Mouse (Mus musculus): ENCODE data around the gene Gli1. TPM values are rescaled to one million over a fixed set of nuclear protein-coding genes. Genes with fewer than 3 reads are reported as not detected.

Gli1 gene
- polyA plus RNA-seq, 1 experiment from 2014 or later: 9.2 TPM

DNA sequence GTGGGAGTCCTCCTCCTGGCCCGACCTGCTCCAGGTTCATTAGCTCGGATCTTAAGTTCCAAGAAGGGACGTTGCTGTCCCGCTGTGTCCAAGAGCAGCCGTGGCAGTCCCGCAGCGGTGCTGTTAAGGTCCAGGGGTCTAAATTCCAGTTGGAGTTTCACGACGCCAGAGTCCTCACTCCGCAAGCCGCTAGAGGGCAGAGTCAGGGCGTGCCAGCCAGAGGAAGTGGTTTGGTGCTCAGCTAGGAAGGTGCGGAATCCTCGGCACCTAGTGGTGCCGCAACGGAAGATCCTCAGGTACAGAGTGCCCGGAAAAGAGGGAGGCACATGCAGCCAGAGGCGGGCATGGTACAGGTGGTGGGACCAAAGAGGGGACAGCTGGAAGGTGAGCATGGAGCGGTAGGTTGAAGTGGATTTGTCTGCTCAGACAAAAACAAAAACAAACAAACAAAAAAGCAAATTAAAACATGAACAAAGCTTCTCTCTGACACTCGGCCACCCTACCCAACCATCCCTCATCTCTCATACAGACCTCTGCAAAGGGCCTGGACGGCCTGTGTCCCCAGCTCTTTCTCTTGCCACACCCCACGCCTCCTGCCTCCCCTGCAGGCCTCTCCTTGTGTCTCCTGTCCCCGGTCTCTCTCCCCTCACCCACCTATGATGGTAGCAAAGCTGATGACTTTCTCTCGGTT, 9.0 kb upstream of the Gli1 start:
- 12% methylated on average over 24 of the region's 24 CpGs for WGBS
- no peak overlapping the region for H3K27ac ChIP-seq (ENCODE audit: low read depth, low read length)
- H3K4me1 ChIP-seq (ENCODE audit: control insufficient read depth, insufficient read depth, low read length): 0 out of 2 replicates have a peak, but pooled peaks cover 3% of the 10 kb centered on the region
- no peaks in the 10 kb centered on the region for H3K36me3 ChIP-seq (ENCODE audit: control insufficient read depth, insufficient read depth, low read length)
- peak; percentile 82 for ATAC-seq (ENCODE audit: low FRiP score, low TSS enrichment)
- peak overlapping the region; percentile 35 for H3K9ac ChIP-seq (ENCODE audit: low read depth, low read length)
- no peaks in the 10 kb centered on the region for H3K27me3 ChIP-seq (ENCODE audit: control insufficient read depth, insufficient read depth, low read length)
- H3K9me3 ChIP-seq (ENCODE audit: control insufficient read depth, low read length): no peaks in the 10 kb centered on the region
- peak overlapping the region; percentile 40 for H3K4me2 ChIP-seq (replicated peaks; ENCODE audit: low read depth, low read length)
- peak overlapping the region; percentile 17; the same call in 1 of the 2 replicates for H3K4me3 ChIP-seq (ENCODE audit: low read length)

- Histone ChIP-seq H3K9me3 (ENCODE audit: control insufficient read depth, low read length) (no peaks in the 10 kb centered on the region), H3K4me2 (replicated peaks; ENCODE audit: low read depth, low read length) (no peak overlapping the region), H3K36me3 (ENCODE audit: control insufficient read depth, insufficient read depth, low read length) (no peaks in the 10 kb centered on the region), H3K27ac (ENCODE audit: low read depth, low read length) (no peak overlapping the region), H3K4me3 (ENCODE audit: low read length) (no peak overlapping the region), H3K9ac (ENCODE audit: low read depth, low read length) (no peak overlapping the region), H3K4me1 (ENCODE audit: control insufficient read depth, insufficient read depth, low read length) (0 out of 2 replicates have a peak, but pooled peaks cover 3% of the 10 kb centered on the region), H3K27me3 (ENCODE audit: control insufficient read depth, insufficient read depth, low read length) (no peaks in the 10 kb centered on the region)
- 78% methylated on average over 8 of the region's 8 CpGs for WGBS
- no peak for ATAC-seq (ENCODE audit: low FRiP score, low TSS enrichment)
Observed at GRCm38 (mm10) chr10:127349810-127350209, 8.0 kb upstream of the Gli1 start.

GRCm38 (mm10) chr10:127348957-127349356, 7.2 kb upstream of the Gli1 start:
- no peak overlapping the region for H3K27ac ChIP-seq (ENCODE audit: low read depth, low read length)
- 0 out of 2 replicates have a peak, but pooled peaks cover 3% of the 10 kb centered on the region for H3K4me1 ChIP-seq (ENCODE audit: control insufficient read depth, insufficient read depth, low read length)
- H3K4me3 ChIP-seq (ENCODE audit: low read length): no peak overlapping the region
- no peaks in the 10 kb centered on the region for H3K9me3 ChIP-seq (ENCODE audit: control insufficient read depth, low read length)
- 75% methylated on average over 4 of the region's 4 CpGs for WGBS
- no peak overlapping the region for H3K4me2 ChIP-seq (replicated peaks; ENCODE audit: low read depth, low read length)
- no peak for ATAC-seq (ENCODE audit: low FRiP score, low TSS enrichment)
- H3K36me3 ChIP-seq (ENCODE audit: control insufficient read depth, insufficient read depth, low read length): no peaks in the 10 kb centered on the region
- no peaks in the 10 kb centered on the region for H3K27me3 ChIP-seq (ENCODE audit: control insufficient read depth, insufficient read depth, low read length)
- H3K9ac ChIP-seq (ENCODE audit: low read depth, low read length): no peak overlapping the region

DNA sequence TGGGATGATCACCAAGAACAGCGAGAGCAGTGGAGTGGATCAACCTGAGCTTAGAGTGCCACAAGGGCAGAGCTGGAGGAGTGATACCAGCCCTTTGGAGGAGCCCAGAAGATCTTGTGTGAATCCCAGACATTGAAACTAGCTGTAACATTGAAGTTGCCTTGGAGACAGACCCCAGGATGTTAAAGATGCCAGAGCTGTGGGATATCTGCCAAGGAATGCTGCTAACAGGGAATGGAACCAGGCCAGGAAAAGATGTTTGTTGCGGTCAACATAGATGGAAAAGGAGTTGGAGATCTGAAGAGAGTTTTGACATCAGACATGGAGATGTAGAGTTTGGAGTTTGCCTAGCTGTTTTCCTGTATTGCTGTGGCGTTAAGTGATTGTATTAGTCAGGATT, 4.4 kb upstream of the Gli1 start:
- H3K9ac ChIP-seq (ENCODE audit: low read depth, low read length): no peak overlapping the region
- 83% methylated on average over 3 of the region's 3 CpGs for WGBS
- H3K4me1 ChIP-seq (ENCODE audit: control insufficient read depth, insufficient read depth, low read length): 0 out of 2 replicates have a peak, but pooled peaks cover 5% of the 10 kb centered on the region
- H3K36me3 ChIP-seq (ENCODE audit: control insufficient read depth, insufficient read depth, low read length): no peaks in the 10 kb centered on the region
- no peaks in the 10 kb centered on the region for H3K9me3 ChIP-seq (ENCODE audit: control insufficient read depth, low read length)
- H3K4me3 ChIP-seq (ENCODE audit: low read length): no peak overlapping the region
- ATAC-seq (ENCODE audit: low FRiP score, low TSS enrichment): no peak
- H3K4me2 ChIP-seq (replicated peaks; ENCODE audit: low read depth, low read length): no peak overlapping the region
- no peaks in the 10 kb centered on the region for H3K27me3 ChIP-seq (ENCODE audit: control insufficient read depth, insufficient read depth, low read length)
- no peak overlapping the region for H3K27ac ChIP-seq (ENCODE audit: low read depth, low read length)

DNA sequence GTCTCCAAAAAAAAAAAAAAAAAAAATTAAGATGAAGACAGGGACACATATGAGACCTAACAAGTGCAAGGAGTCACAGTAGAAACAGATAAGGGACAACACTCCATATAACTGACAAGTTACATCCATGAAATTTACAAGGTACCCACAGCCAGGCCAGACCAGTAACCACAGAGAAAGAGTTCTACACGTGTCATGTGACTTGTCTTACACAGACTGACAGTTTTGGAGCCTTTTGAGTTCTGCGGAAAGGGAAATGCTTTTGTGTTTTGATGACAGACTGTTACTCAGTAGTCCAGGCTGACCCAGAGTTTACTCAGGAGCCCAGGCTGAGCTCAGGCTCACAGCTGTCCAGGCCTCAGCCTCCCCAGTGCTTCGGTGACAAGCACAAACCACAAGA, 1.3 kb upstream of the Gli1 start:
- no peak for ATAC-seq (ENCODE audit: low FRiP score, low TSS enrichment)
- Histone ChIP-seq H3K27ac (ENCODE audit: low read depth, low read length) (no peak overlapping the region), H3K9me3 (ENCODE audit: control insufficient read depth, low read length) (no peaks in the 10 kb centered on the region), H3K27me3 (ENCODE audit: control insufficient read depth, insufficient read depth, low read length) (peaks cover 3% of the 10 kb centered on the region; the same call in 1 of the 2 replicates), H3K9ac (ENCODE audit: low read depth, low read length) (no peak overlapping the region), H3K36me3 (ENCODE audit: control insufficient read depth, insufficient read depth, low read length) (no peaks in the 10 kb centered on the region), H3K4me1 (ENCODE audit: control insufficient read depth, insufficient read depth, low read length) (peaks cover 9% of the 10 kb centered on the region), H3K4me2 (replicated peaks; ENCODE audit: low read depth, low read length) (no peak overlapping the region), H3K4me3 (ENCODE audit: low read length) (no peak overlapping the region)
- WGBS: 67% methylated on average over 3 of the region's 3 CpGs

DNA sequence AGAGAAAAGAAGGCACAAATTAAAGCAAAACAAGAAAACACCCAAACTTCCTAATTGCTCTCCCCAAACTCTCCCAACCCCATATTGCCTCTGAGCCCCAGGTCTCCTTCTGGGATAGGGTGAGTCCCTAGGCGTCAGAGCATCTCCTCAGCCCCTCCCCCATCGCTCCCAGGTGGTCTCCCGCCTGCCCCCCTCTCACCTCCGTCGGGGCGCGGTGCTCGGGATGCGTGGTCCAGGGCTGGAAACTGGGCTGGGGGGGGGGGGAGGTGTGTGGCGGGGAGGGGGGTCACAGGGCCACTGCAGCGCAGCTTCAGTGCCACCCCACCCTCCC, 449 bp downstream of the Gli1 start:
- WGBS: 0% methylated on average over 9 of the region's 11 CpGs
- H3K9ac ChIP-seq (ENCODE audit: low read depth, low read length): peak overlapping the region; percentile 57
- H3K9me3 ChIP-seq (ENCODE audit: control insufficient read depth, low read length): no peaks in the 10 kb centered on the region
- peak overlapping the region; percentile 87 for H3K27ac ChIP-seq (ENCODE audit: low read depth, low read length)
- no peak for ATAC-seq (ENCODE audit: low FRiP score, low TSS enrichment)
- peaks cover 10% of the 10 kb centered on the region for H3K36me3 ChIP-seq (ENCODE audit: control insufficient read depth, insufficient read depth, low read length)
- H3K4me2 ChIP-seq (replicated peaks; ENCODE audit: low read depth, low read length): peak overlapping the region; percentile 73
- H3K27me3 ChIP-seq (ENCODE audit: control insufficient read depth, insufficient read depth, low read length): peaks cover 3% of the 10 kb centered on the region; the same call in 1 of the 2 replicates
- H3K4me1 ChIP-seq (ENCODE audit: control insufficient read depth, insufficient read depth, low read length): peaks cover 9% of the 10 kb centered on the region
- H3K4me3 ChIP-seq (ENCODE audit: low read length): peak overlapping the region; percentile 53

DNA sequence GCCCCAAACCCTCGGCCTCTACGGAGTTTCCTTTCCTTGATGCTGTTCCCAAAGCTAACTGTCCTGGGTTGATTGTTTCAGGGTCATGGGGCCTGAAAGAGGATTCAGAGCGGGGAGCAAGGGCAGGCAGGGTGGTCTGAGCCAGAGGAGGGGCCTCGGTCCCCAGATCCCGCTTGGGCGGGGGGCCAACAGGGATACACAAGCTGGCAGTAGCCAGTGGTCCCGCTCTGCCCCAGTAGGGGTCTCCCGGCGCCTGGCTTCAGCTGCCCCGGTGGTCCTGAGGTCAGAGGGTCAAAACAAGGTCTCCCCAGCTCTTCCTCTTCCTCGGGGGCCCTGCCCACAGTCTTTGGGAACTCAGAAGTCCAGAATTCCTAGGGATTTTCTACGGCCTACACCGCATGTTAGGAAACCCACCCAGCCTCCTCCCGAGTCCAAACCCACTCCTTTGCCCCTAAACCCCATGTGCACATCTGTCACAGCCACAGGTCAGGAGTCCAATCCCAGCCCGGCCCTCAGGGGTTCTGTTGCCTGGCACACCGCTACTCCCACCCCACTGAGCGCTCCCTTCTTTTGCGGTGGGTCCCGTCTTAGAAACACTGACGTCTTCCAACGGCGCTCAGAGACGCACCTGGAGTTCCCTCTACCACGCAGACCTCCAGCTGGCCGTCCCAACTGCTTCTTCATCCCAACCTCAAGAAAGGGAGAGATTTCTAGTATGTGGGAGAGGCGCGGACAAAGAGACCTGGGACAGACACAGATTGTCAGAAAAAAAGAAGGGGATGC, 1.0 kb downstream of the Gli1 start:
- Histone ChIP-seq H3K4me1 (ENCODE audit: control insufficient read depth, insufficient read depth, low read length) (peaks cover 9% of the 10 kb centered on the region), H3K9ac (ENCODE audit: low read depth, low read length) (peak overlapping the region; percentile 57), H3K9me3 (ENCODE audit: control insufficient read depth, low read length) (no peaks in the 10 kb centered on the region), H3K27ac (ENCODE audit: low read depth, low read length) (peak overlapping the region; percentile 87), H3K36me3 (ENCODE audit: control insufficient read depth, insufficient read depth, low read length) (peaks cover 14% of the 10 kb centered on the region), H3K4me2 (replicated peaks; ENCODE audit: low read depth, low read length) (peak overlapping the region; percentile 73), H3K4me3 (ENCODE audit: low read length) (peak overlapping the region; percentile 53), H3K27me3 (ENCODE audit: control insufficient read depth, insufficient read depth, low read length) (peaks cover 3% of the 10 kb centered on the region; the same call in 1 of the 2 replicates)
- ATAC-seq (ENCODE audit: low FRiP score, low TSS enrichment): no peak
- WGBS: under 1% methylated on average over 27 of the region's 27 CpGs

GRCm38 (mm10) chr10:127339683-127340576, 1.8 kb downstream of the Gli1 start:
- Histone ChIP-seq H3K27me3 (ENCODE audit: control insufficient read depth, insufficient read depth, low read length) (peaks cover 3% of the 10 kb centered on the region; the same call in 1 of the 2 replicates), H3K9me3 (ENCODE audit: control insufficient read depth, low read length) (no peaks in the 10 kb centered on the region), H3K4me3 (ENCODE audit: low read length) (peak overlapping the region; percentile 53), H3K36me3 (ENCODE audit: control insufficient read depth, insufficient read depth, low read length) (peaks cover 17% of the 10 kb centered on the region), H3K9ac (ENCODE audit: low read depth, low read length) (peak overlapping the region; percentile 57), H3K4me1 (ENCODE audit: control insufficient read depth, insufficient read depth, low read length) (peaks cover 9% of the 10 kb centered on the region), H3K4me2 (replicated peaks; ENCODE audit: low read depth, low read length) (peak overlapping the region; percentile 73), H3K27ac (ENCODE audit: low read depth, low read length) (peak overlapping the region; percentile 87)
- WGBS: under 1% methylated on average over 40 of the region's 42 CpGs
- peak; percentile 68 for ATAC-seq (ENCODE audit: low FRiP score, low TSS enrichment)

Measured in kidney, embryonic 14.5 days (tissue).